Mouse (Mus musculus): ENCODE measurements at regions not wholly inside any gene's neighbourhood (a gene's known extent, or its start where the extent isn't known, plus 50 kb on each side); places are given as distances from the start of the nearest gene placed in this dataset.

GRCm38 (mm10) chr10:37861001-37861400, 722.3 kb upstream of the Marcks start:
- TF ChIP-seq CTCF (IDR thresholded peaks at IDR 0.05) = no peak
- TF ChIP-seq POLR2A (IDR thresholded peaks at IDR 0.05; ENCODE audit: insufficient read depth, low read depth, low read length) = no peak
- TF ChIP-seq EP300 (IDR thresholded peaks at IDR 0.05; ENCODE audit: insufficient read depth, low read depth, low read length) = peak; percentile 52; the same call in 1 of the 2 replicates
- 47% methylated on average over 4 of the region's 4 CpGs for WGBS
- H3K79me2 ChIP-seq (replicated peaks; ENCODE audit: control insufficient read depth, insufficient read depth, low read length) = no peaks in the 10 kb centered on the region
- H3K4me1 ChIP-seq (ENCODE audit: control insufficient read depth, insufficient read depth, low read length) = peaks cover 7% of the 10 kb centered on the region
- H3K9ac ChIP-seq (ENCODE audit: low read depth, low read length) = no peak overlapping the region
- no peaks in the 10 kb centered on the region for H3K27me3 ChIP-seq (ENCODE audit: control insufficient read depth, insufficient read depth, low read length)
- DNase-seq = peak; percentile 47 to 66
- peaks cover 4% of the 10 kb centered on the region; the same call in 1 of the 2 replicates for H3K36me3 ChIP-seq (ENCODE audit: control insufficient read depth, insufficient read depth, low read length)
- intact Hi-C loops (cut with DNase I) = loop anchor here (10.0 kb wide), 1 partner anchor 786 kb away; no protein-coding TSS in a partner anchor
- H3K4me3 ChIP-seq = no peak overlapping the region
- peak overlapping the region; percentile 57 for H3K27ac ChIP-seq

- TF ChIP-seq EP300 (IDR thresholded peaks at IDR 0.05; ENCODE audit: insufficient read depth, low read depth, low read length) (no peak), POLR2A (IDR thresholded peaks at IDR 0.05; ENCODE audit: insufficient read depth, low read depth, low read length) (no peak), CTCF (IDR thresholded peaks at IDR 0.05) (no peak)
- Histone ChIP-seq H3K27ac (no peak overlapping the region), H3K4me3 (no peak overlapping the region), H3K4me1 (ENCODE audit: control insufficient read depth, insufficient read depth, low read length) (no peaks in the 10 kb centered on the region), H3K27me3 (ENCODE audit: control insufficient read depth, insufficient read depth, low read length) (no peaks in the 10 kb centered on the region), H3K36me3 (ENCODE audit: control insufficient read depth, insufficient read depth, low read length) (no peaks in the 10 kb centered on the region), H3K79me2 (replicated peaks; ENCODE audit: control insufficient read depth, insufficient read depth, low read length) (no peaks in the 10 kb centered on the region), H3K9ac (ENCODE audit: low read depth, low read length) (no peak overlapping the region)
- no peak for DNase-seq
- intact Hi-C loops (cut with DNase I) = no loop called here
- WGBS = 91% methylated on average over 1 of the region's 1 CpGs
Observed at GRCm38 (mm10) chr10:37849291-37849846, 710.6 kb upstream of the Marcks start.

- no peak overlapping the region for H3K27ac ChIP-seq
- TF ChIP-seq CTCF (IDR thresholded peaks at IDR 0.05) (no peak), POLR2A (IDR thresholded peaks at IDR 0.05; ENCODE audit: insufficient read depth, low read depth, low read length) (no peak), EP300 (IDR thresholded peaks at IDR 0.05; ENCODE audit: insufficient read depth, low read depth, low read length) (no peak)
- intact Hi-C loops (cut with DNase I) = no loop called here
- no peaks in the 10 kb centered on the region for H3K27me3 ChIP-seq (ENCODE audit: control insufficient read depth, insufficient read depth, low read length)
- H3K4me1 ChIP-seq (ENCODE audit: control insufficient read depth, insufficient read depth, low read length) = peaks cover under 1% of the 10 kb centered on the region
- 53% methylated on average over 5 of the region's 5 CpGs for WGBS
- H3K9ac ChIP-seq (ENCODE audit: low read depth, low read length) = no peak overlapping the region
- no peaks in the 10 kb centered on the region for H3K79me2 ChIP-seq (replicated peaks; ENCODE audit: control insufficient read depth, insufficient read depth, low read length)
- no peaks in the 10 kb centered on the region for H3K36me3 ChIP-seq (ENCODE audit: control insufficient read depth, insufficient read depth, low read length)
- no peak overlapping the region for H3K4me3 ChIP-seq
- DNase-seq = no peak
Observed at GRCm38 (mm10) chr10:37842820-37843219, 704.1 kb upstream of the Marcks start.

- no peaks in the 10 kb centered on the region for H3K36me3 ChIP-seq (ENCODE audit: control insufficient read depth, insufficient read depth, low read length)
- intact Hi-C loops (cut with DNase I) = no loop called here
- no peaks in the 10 kb centered on the region for H3K27me3 ChIP-seq (ENCODE audit: control insufficient read depth, insufficient read depth, low read length)
- H3K9ac ChIP-seq (ENCODE audit: low read depth, low read length) = no peak overlapping the region
- H3K27ac ChIP-seq = peak overlapping the region; percentile 11; the same call in 1 of the 2 replicates
- 12% methylated on average over 2 of the region's 2 CpGs for WGBS
- DNase-seq = no peak
- peaks cover 2% of the 10 kb centered on the region for H3K4me1 ChIP-seq (ENCODE audit: control insufficient read depth, insufficient read depth, low read length)
- no peak overlapping the region for H3K4me3 ChIP-seq
- no peak for TF ChIP-seq POLR2A (IDR thresholded peaks at IDR 0.05; ENCODE audit: insufficient read depth, low read depth, low read length)
- no peak for TF ChIP-seq CTCF (IDR thresholded peaks at IDR 0.05)
- TF ChIP-seq EP300 (IDR thresholded peaks at IDR 0.05; ENCODE audit: insufficient read depth, low read depth, low read length) = no peak
- no peaks in the 10 kb centered on the region for H3K79me2 ChIP-seq (replicated peaks; ENCODE audit: control insufficient read depth, insufficient read depth, low read length)
Observed at GRCm38 (mm10) chr10:37841842-37842241, 703.1 kb upstream of the Marcks start.

- intact Hi-C loops (cut with DNase I) = no loop called here
- no peak for TF ChIP-seq EP300 (IDR thresholded peaks at IDR 0.05; ENCODE audit: insufficient read depth, low read depth, low read length)
- TF ChIP-seq POLR2A (IDR thresholded peaks at IDR 0.05; ENCODE audit: insufficient read depth, low read depth, low read length) = no peak
- no peak for TF ChIP-seq CTCF (IDR thresholded peaks at IDR 0.05)
Observed at GRCm38 (mm10) chr10:37837721-37838120, 699.0 kb upstream of the Marcks start.

GRCm38 (mm10) chr10:37813026-37813425, 674.3 kb upstream of the Marcks start:
- DNase-seq = no peak
- TF ChIP-seq CTCF (IDR thresholded peaks at IDR 0.05) = no peak
- Histone ChIP-seq H3K4me1 (ENCODE audit: control insufficient read depth, insufficient read depth, low read length) (peaks cover 2% of the 10 kb centered on the region; the same call in 1 of the 2 replicates), H3K4me3 (no peak overlapping the region), H3K36me3 (ENCODE audit: control insufficient read depth, insufficient read depth, low read length) (no peaks in the 10 kb centered on the region; the same call in 1 of the 2 replicates), H3K27ac (no peak overlapping the region), H3K27me3 (ENCODE audit: control insufficient read depth, insufficient read depth, low read length) (no peaks in the 10 kb centered on the region), H3K9ac (ENCODE audit: low read depth, low read length) (no peak overlapping the region), H3K79me2 (replicated peaks; ENCODE audit: control insufficient read depth, insufficient read depth, low read length) (no peaks in the 10 kb centered on the region)
- intact Hi-C loops (cut with DNase I) = no loop called here
- WGBS = 74% methylated on average over 2 of the region's 2 CpGs

More at GRCm38 (mm10) chr10:37837721-37838120, 699.0 kb upstream of the Marcks start:
- Histone ChIP-seq H3K4me1 (ENCODE audit: control insufficient read depth, insufficient read depth, low read length) (peaks cover 2% of the 10 kb centered on the region), H3K27ac (no peak overlapping the region), H3K4me3 (no peak overlapping the region), H3K79me2 (replicated peaks; ENCODE audit: control insufficient read depth, insufficient read depth, low read length) (no peaks in the 10 kb centered on the region), H3K36me3 (ENCODE audit: control insufficient read depth, insufficient read depth, low read length) (no peaks in the 10 kb centered on the region), H3K27me3 (ENCODE audit: control insufficient read depth, insufficient read depth, low read length) (no peaks in the 10 kb centered on the region), H3K9ac (ENCODE audit: low read depth, low read length) (no peak overlapping the region)
- 40% methylated on average over 2 of the region's 2 CpGs for WGBS
- no peak for DNase-seq
